Mouse (Mus musculus) liver, embryonic 11.5 days (tissue): Measurements from ENCODE around the gene Odf3l1. TPM values are rescaled to one million over a fixed set of nuclear protein-coding genes. Genes with fewer than 3 reads are reported as not detected.
A peak's percentile ranks its signal among the peaks of the same experiment; 100 is the strongest.

Source experiments
- ATAC-seq: fragments of 200-750 bp; cut with Nextera tagmentation; replicated peaks from 2 replicates; pipeline ENCODE4 v1.8.0; 2017; ENCODE audit warnings: moderate number of reproducible peaks, mild to moderate bottlenecking, moderate TSS enrichment, moderate library complexity; ENCODE audit not compliant: low FRiP score
- DNase-seq: peaks from one replicate; pipeline ENCODE4 v3.0.0-alpha.2; 2017; ENCODE audit warnings: low spot score
- H3K27ac ChIP-seq: fragments of 300-500 bp; sonication (generic); 2 replicates; pipeline ENCODE4 v1.5.1; 2014; ENCODE audit warnings: mild to moderate bottlenecking, low read depth, low read length, control low read depth
- H3K27me3 ChIP-seq: fragments of 300-500 bp; sonication (generic); replicated peaks from 2 replicates; pipeline ENCODE4 v1.6.1; 2014; ENCODE audit warnings: low read length, mixed read lengths; ENCODE audit not compliant: control insufficient read depth, insufficient read depth
- H3K36me3 ChIP-seq: fragments of 300-500 bp; sonication (generic); 2 replicates; pipeline ENCODE4 v1.6.1; 2014; ENCODE audit warnings: mild to moderate bottlenecking, low read length, moderate library complexity, mixed read lengths; ENCODE audit not compliant: control insufficient read depth, insufficient read depth
- H3K4me1 ChIP-seq: fragments of 300-500 bp; sonication (generic); replicated peaks from 2 replicates; pipeline ENCODE4 v1.6.1; 2014; ENCODE audit warnings: low read length, mixed read lengths; ENCODE audit not compliant: control insufficient read depth, insufficient read depth
- H3K4me2 ChIP-seq: fragments of 300-500 bp; sonication (generic); 2 replicates; pipeline ENCODE4 v1.6.1; 2014; ENCODE audit warnings: mild to moderate bottlenecking, control low read depth, moderate library complexity
- H3K4me3 ChIP-seq: fragments of 300-500 bp; sonication (generic); 2 replicates; pipeline ENCODE4 v1.5.1; 2014; ENCODE audit warnings: low read depth, low read length, control low read depth
- H3K9ac ChIP-seq: fragments of 300-500 bp; sonication (generic); 2 replicates; pipeline ENCODE4 v1.6.1; 2014; ENCODE audit warnings: low read depth, low read length, control low read depth
- H3K9me3 ChIP-seq: fragments of 300-500 bp; sonication (generic); 2 replicates; pipeline ENCODE4 v1.6.1; 2016; ENCODE audit warnings: low read length, inconsistent platforms, mixed read lengths; ENCODE audit not compliant: control insufficient read depth
- WGBS: fragments of 180-500 bp; shearing (Covaris S2); extraction: QIAGEN DNeasy Blood & Tissue Kit; methylation state at CpG from one replicate; pipeline ENCODE4 v1.1.7; 2014; 5-methylcytosine and 5-hydroxymethylcytosine counted together
- polyA plus RNA-seq: library from polyadenylated mRNA; unstranded; fragments of >200 nt; fragmentation: Nextera tagmentation; extraction: Ambion mirVana; gene quantifications from 2 replicates; pipeline ENCODE4 v1.2.1, GENCODE M21; 2014

The Odf3l1 gene
- polyA plus RNA-seq, 1 experiment from 2014 or later, result not detected

DNA sequence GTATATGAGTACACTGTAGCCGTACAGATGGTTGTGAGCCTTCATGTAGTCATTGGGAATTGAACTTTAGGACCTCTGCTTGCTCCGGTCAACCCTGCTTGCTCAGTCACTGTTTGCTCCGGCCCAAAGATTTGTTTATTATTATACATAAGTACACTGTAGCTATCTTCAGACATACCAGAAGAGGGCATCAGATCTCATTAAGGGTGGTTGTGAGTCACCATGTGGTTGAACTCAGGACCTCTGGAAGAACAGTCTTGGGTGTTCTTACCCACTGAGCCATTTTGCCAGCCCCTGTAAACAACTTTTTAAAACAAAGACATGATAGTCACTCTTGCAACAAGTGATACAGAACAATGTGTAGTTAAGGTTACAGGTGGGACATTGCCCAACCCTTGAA, 32.6 kb downstream of the Odf3l1 start:
- no peak for DNase-seq
- peaks cover 13% of the 10 kb centered on the region; the same call in 1 of the 2 replicates for H3K27me3 ChIP-seq
- no peak overlapping the region for H3K9ac ChIP-seq
- no peaks in the 10 kb centered on the region for H3K9me3 ChIP-seq
- H3K4me2 ChIP-seq, result no peak overlapping the region
- no peaks in the 10 kb centered on the region for H3K4me1 ChIP-seq
- H3K4me3 ChIP-seq, result no peak overlapping the region
- no peak overlapping the region for H3K27ac ChIP-seq
- no peak for ATAC-seq
- H3K36me3 ChIP-seq, result no peaks in the 10 kb centered on the region
- WGBS, result 69% methylated on average over 3 of the region's 3 CpGs

GRCm38 (mm10) chr9:56830162-56830561, 34.3 kb downstream of the Odf3l1 start:
- Histone ChIP-seq H3K9ac (no peak overlapping the region), H3K9me3 (no peaks in the 10 kb centered on the region), H3K4me2 (no peak overlapping the region), H3K4me3 (no peak overlapping the region), H3K27ac (no peak overlapping the region), H3K36me3 (no peaks in the 10 kb centered on the region), H3K4me1 (no peaks in the 10 kb centered on the region), H3K27me3 (peaks cover 26% of the 10 kb centered on the region)
- WGBS, result 32% methylated on average over 4 of the region's 4 CpGs
- no peak for ATAC-seq
- no peak for DNase-seq

DNA sequence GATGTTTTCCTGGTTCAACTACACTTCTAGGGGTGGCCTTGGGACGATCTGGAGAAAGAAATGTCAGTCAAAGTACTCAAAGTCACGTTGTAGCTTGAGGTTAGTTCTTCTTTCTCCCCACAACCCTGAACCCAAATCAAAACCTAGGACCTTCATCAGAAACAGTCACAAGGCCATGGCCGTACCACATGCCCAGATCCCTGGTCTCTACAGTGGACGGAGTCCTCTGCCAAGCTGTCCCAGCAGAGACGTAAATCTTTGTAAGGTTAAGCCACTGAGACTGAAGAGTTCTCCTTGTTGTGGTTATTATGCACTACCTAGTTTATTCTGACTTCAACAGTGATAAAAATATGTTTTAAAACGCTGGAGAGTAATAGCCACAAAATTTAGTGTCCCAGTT, 35.6 kb downstream of the Odf3l1 start:
- H3K4me2 ChIP-seq, result no peak overlapping the region
- H3K36me3 ChIP-seq, result no peaks in the 10 kb centered on the region
- peaks cover 30% of the 10 kb centered on the region for H3K27me3 ChIP-seq
- H3K9ac ChIP-seq, result no peak overlapping the region
- no peaks in the 10 kb centered on the region for H3K9me3 ChIP-seq
- no peak overlapping the region for H3K27ac ChIP-seq
- no peak for DNase-seq
- H3K4me1 ChIP-seq, result no peaks in the 10 kb centered on the region
- H3K4me3 ChIP-seq, result no peak overlapping the region
- WGBS, result 68% methylated on average over 6 of the region's 6 CpGs
- no peak for ATAC-seq

DNA sequence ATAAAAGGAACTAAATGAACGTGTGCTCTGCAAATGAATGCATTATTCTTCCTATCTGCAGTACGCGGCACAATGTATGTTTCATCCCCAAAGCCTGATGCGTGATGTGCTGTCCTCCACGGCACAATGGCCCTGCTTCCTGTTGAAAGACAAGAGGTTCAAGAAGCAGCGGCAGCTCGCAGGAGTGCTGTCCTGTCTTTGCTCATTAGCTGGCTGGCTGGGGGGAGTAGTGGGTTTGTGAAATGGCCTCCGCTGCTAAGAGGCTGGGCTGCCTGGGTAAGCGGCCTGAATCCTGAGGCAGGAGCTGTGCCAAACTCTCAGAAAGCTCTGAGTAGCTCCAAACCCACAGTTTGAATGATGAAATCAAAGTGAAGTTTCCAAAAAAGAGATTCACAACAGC, 36.3 kb downstream of the Odf3l1 start:
- 48% methylated on average over 9 of the region's 9 CpGs for WGBS
- peaks cover 28% of the 10 kb centered on the region for H3K27me3 ChIP-seq
- no peak for DNase-seq

GRCm38 (mm10) chr9:56825476-56826213, 38.8 kb downstream of the Odf3l1 start:
- Histone ChIP-seq H3K27ac (no peak overlapping the region), H3K36me3 (no peaks in the 10 kb centered on the region), H3K4me1 (no peaks in the 10 kb centered on the region), H3K4me3 (no peak overlapping the region), H3K4me2 (peak overlapping the region; percentile 13), H3K9me3 (no peaks in the 10 kb centered on the region), H3K9ac (no peak overlapping the region), H3K27me3 (peaks cover 19% of the 10 kb centered on the region)
- DNase-seq (no peak), ATAC-seq (no peak)
- WGBS, result 18% methylated on average over 21 of the region's 21 CpGs

More for the DNA sequence above, 36.3 kb downstream of the Odf3l1 start:
- H3K36me3 ChIP-seq, result no peaks in the 10 kb centered on the region
- no peak overlapping the region for H3K27ac ChIP-seq
- H3K4me1 ChIP-seq, result no peaks in the 10 kb centered on the region
- no peak overlapping the region for H3K4me2 ChIP-seq
- no peak for ATAC-seq
- no peak overlapping the region for H3K4me3 ChIP-seq
- no peaks in the 10 kb centered on the region for H3K9me3 ChIP-seq
- no peak overlapping the region for H3K9ac ChIP-seq

DNA sequence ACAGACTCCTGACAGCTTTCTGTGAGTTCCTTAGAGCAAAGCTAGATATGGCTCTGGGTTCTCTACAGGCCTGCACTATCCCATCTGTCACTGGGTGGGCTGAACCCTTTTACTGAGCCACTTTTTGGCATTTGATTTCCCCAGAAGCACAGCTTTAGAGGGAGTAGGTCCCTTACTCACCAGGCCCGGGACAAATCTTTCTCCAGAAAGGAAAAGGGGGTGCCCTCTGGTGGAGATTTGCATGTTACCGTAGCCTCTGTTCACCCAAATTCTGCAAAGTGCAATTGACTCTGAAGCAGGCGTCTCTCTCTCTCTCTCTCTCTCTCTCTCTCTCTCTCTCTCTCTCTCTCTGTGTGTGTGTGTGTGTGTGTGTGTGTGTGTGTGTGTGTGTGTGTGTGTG, 39.6 kb downstream of the Odf3l1 start:
- H3K4me3 ChIP-seq, result no peak overlapping the region
- no peak overlapping the region for H3K9ac ChIP-seq
- H3K4me2 ChIP-seq, result no peak overlapping the region
- ATAC-seq (no peak), DNase-seq (no peak)
- H3K27ac ChIP-seq, result no peak overlapping the region
- H3K9me3 ChIP-seq, result no peaks in the 10 kb centered on the region
- H3K4me1 ChIP-seq, result no peaks in the 10 kb centered on the region
- H3K36me3 ChIP-seq, result no peaks in the 10 kb centered on the region
- peaks cover 19% of the 10 kb centered on the region for H3K27me3 ChIP-seq
- 10% methylated on average over 3 of the region's 3 CpGs for WGBS

DNA sequence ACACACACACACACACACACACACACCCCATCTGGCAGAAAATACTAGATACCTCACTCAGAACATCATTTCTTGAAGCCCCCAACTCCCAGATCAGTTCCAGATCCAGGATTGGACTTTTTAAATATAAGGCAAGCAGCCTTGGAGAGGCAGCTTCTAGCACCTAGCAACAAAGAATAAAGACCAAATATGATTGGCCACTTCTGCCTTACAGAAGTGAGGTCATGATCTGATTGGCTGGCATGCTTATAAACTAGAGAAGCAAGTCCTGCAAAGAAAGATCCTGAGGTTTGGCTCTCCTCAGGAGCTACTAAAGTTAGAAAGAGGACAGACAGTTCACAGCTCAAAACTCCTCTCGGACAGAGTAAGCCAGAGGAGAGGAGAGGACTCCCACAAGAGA, 53.6 kb downstream of the Odf3l1 start:
- no peak for DNase-seq
- Histone ChIP-seq H3K9me3 (no peaks in the 10 kb centered on the region), H3K4me2 (no peak overlapping the region), H3K9ac (no peak overlapping the region), H3K27ac (no peak overlapping the region), H3K36me3 (no peaks in the 10 kb centered on the region), H3K4me3 (no peak overlapping the region), H3K4me1 (no peaks in the 10 kb centered on the region), H3K27me3 (0 out of 2 replicates have a peak, but pooled peaks cover 3% of the 10 kb centered on the region)
- ATAC-seq, result no peak
- 74% methylated on average over 1 of the region's 1 CpGs for WGBS

GRCm38 (mm10) chr9:56807990-56808389, 56.5 kb downstream of the Odf3l1 start:
- 72% methylated on average over 6 of the region's 6 CpGs for WGBS
- no peak overlapping the region for H3K4me2 ChIP-seq
- no peaks in the 10 kb centered on the region for H3K9me3 ChIP-seq
- no peak overlapping the region for H3K9ac ChIP-seq
- H3K27ac ChIP-seq, result no peak overlapping the region
- H3K27me3 ChIP-seq, result no peaks in the 10 kb centered on the region
- no peak overlapping the region for H3K4me3 ChIP-seq
- H3K36me3 ChIP-seq, result no peaks in the 10 kb centered on the region
- ATAC-seq (no peak), DNase-seq (no peak)
- H3K4me1 ChIP-seq, result no peaks in the 10 kb centered on the region

GRCm38 (mm10) chr9:56803146-56803545, 61.3 kb downstream of the Odf3l1 start:
- H3K27me3 ChIP-seq, result peaks cover 15% of the 10 kb centered on the region
- no peaks in the 10 kb centered on the region for H3K36me3 ChIP-seq
- no peak for DNase-seq
- WGBS, result 86% methylated on average over 7 of the region's 7 CpGs
- no peak overlapping the region for H3K27ac ChIP-seq
- H3K4me1 ChIP-seq, result no peaks in the 10 kb centered on the region
- H3K4me3 ChIP-seq, result no peak overlapping the region
- ATAC-seq, result no peak
- H3K4me2 ChIP-seq, result no peak overlapping the region
- no peak overlapping the region for H3K9ac ChIP-seq
- H3K9me3 ChIP-seq, result no peaks in the 10 kb centered on the region
